Mouse (Mus musculus): ENCODE measurements at regions not wholly inside any gene's neighbourhood (a gene's known extent, or its start where the extent isn't known, plus 50 kb on each side); places are given as distances from the start of the nearest gene placed in this dataset.
A peak's percentile ranks its signal among the peaks of the same experiment; 100 is the strongest.

GRCm38 (mm10) chr1:151045334-151045733 is 52.1 kb upstream of the Hmcn1 start:
- no peak for ATAC-seq (replicated peaks; ENCODE audit: insufficient number of reproducible peaks, low FRiP score, low TSS enrichment, poor library complexity, severe bottlenecking)

- no peak for ATAC-seq (replicated peaks; ENCODE audit: insufficient number of reproducible peaks, low FRiP score, low TSS enrichment, poor library complexity, severe bottlenecking)
These were observed 53.4 kb upstream of the Hmcn1 start for GRCm38 (mm10) chr1:151046626-151047025.

DNA sequence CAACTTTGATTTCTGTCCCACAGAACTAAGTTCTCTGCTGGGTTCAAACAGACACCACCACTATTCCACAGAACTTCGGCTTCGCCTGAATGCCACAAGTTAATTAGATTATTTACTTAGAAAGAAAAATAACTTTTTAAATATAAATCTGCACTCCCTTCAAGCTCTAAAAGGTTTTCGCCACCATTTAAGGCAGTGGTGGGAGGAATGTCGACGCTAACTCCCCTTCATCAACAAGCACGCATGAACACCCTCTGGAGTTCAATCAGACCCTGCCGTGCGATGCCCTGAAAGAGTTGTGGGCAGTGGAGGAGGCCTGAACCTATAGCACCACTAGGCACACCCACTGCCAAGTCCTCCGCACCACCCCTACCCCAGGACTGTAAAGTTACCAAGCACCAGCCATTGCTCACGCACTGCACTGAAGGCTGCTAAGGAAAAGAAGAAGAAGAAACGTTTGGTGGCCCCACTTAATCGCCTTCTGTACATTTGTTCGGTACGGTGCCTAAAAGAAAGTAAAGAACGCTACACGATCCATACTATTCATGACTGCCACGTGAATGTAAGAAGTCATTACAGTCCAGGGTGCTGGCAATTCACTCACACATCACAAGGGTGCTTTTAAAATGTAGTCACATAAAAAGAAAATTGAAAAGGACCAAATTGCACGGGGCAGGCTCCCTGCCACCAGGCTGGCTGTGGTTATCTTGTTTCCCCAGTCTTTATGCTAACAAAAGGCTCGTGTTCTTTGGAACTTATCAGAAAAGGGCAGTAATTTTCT is 56.7 kb upstream of the Hmcn1 start:
- ATAC-seq (replicated peaks; ENCODE audit: insufficient number of reproducible peaks, low FRiP score, low TSS enrichment, poor library complexity, severe bottlenecking), result no peak

- no peak for ATAC-seq (replicated peaks; ENCODE audit: insufficient number of reproducible peaks, low FRiP score, low TSS enrichment, poor library complexity, severe bottlenecking)
These were observed 57.2 kb upstream of the Hmcn1 start for GRCm38 (mm10) chr1:151050507-151050816.

DNA sequence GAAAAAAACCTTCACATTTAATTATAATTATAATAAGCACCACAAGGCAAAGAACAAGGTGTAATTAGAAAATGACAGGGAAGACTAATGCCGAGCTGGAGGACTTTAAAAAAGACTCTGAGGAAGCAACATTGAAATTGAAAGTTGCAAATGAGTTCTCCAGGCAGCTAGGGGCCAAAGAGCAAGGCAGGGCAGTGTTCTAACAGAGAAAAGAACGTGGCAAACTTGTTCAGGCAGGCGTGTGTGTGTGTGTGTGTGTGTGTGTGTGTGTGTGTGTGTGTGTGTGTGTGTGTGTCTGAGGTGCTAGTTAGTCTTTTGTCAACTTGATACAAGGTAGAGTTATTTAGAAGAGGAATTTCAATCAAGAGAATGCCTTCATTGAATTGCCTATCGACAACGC is 60.0 kb upstream of the Hmcn1 start:
- ATAC-seq (replicated peaks; ENCODE audit: insufficient number of reproducible peaks, low FRiP score, low TSS enrichment, poor library complexity, severe bottlenecking), result no peak

GRCm38 (mm10) chr1:151055396-151055795 is 62.2 kb upstream of the Hmcn1 start:
- ATAC-seq (replicated peaks; ENCODE audit: insufficient number of reproducible peaks, low FRiP score, low TSS enrichment, poor library complexity, severe bottlenecking), result no peak

- no peak for ATAC-seq (replicated peaks; ENCODE audit: insufficient number of reproducible peaks, low FRiP score, low TSS enrichment, poor library complexity, severe bottlenecking)
These were observed 66.4 kb upstream of the Hmcn1 start for GRCm38 (mm10) chr1:151059546-151060136.

DNA sequence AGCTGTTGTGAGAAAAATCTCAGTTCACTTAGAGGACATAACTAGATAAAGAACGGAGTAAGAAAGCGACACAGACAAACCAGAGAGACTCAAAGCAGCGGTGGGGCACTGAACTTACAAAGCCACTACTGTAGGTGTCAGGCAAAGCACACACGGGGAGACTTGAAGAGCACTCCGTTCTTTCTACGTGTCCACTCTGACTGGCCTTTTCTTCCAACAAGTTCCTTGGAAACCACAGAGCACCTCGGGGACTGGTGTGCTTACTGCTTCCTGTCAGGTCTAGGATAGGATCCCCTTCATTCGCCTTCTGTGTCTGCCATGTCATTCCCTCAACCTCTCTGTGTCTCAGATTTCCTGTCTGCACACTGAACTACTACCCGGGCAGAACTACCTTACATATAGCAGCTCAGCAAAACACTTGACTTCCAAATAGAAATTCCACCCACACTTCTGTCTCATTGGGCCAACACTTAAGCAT is 71.9 kb upstream of the Hmcn1 start:
- no peak for ATAC-seq (replicated peaks; ENCODE audit: insufficient number of reproducible peaks, low FRiP score, low TSS enrichment, poor library complexity, severe bottlenecking)

- no peak for ATAC-seq (replicated peaks; ENCODE audit: insufficient number of reproducible peaks, low FRiP score, low TSS enrichment, poor library complexity, severe bottlenecking)
These were observed 73.3 kb upstream of the Hmcn1 start for GRCm38 (mm10) chr1:151066379-151067128.

DNA sequence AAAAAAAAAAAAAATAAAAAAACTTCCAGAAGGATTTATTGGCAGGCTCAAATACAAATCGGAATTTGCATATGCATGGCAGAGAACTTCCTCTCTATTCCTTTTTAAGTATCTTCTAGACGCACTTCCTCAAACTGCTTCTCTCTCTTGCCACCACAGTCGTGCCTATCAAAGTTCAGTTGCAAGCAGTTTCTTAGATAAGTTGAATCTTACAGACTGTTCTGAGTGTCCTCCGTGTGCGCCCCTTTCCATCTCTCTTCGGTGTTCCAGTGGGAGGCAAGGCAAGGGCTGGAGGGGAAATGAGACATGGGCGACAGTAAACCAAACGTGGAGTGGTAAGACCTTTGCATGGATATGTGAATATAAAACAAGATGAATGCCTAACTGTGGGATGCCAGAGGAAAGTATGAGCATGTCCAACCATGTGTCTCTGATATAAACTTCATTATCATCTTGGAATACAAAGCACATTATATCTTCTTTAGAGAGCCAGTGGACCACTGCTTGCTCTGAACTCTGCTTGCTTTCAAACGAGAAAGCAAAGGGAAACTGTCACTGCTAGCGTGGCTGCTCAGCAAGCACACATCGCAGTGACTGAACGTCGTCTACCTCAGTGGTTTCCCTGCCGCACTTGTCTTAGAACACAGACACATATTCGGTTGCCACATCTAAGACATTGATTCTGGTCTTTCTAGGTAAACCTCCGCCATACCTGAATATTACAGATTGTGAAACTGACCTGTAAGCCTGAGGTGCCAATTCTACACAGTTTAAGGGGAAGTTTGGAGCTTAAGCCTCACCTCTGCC is 81.5 kb upstream of the Hmcn1 start:
- ATAC-seq (replicated peaks; ENCODE audit: insufficient number of reproducible peaks, low FRiP score, low TSS enrichment, poor library complexity, severe bottlenecking), result peak; percentile 67; the same call in 1 of the 2 replicates

DNA sequence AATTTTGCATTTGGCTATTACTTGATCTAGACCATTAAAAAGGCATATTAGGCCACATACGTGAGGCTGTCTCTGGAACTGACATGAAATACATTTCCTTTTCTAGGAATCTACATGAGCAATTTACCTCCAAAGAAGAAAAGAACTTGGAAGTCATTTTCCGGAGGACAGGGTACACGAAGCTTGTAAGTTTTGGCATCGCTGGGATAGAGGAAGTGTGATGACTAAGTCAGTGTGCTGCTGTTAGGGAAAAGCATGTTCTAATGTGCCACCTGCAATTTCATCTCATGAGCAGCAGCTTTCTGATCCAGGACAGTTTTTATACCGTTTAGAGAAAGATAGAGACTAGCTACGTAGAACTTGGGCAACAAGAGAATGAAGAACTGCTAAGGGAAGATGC is 82.3 kb upstream of the Hmcn1 start:
- no peak for ATAC-seq (replicated peaks; ENCODE audit: insufficient number of reproducible peaks, low FRiP score, low TSS enrichment, poor library complexity, severe bottlenecking)

GRCm38 (mm10) chr1:151078909-151079522 is 85.8 kb upstream of the Hmcn1 start:
- ATAC-seq (replicated peaks; ENCODE audit: insufficient number of reproducible peaks, low FRiP score, low TSS enrichment, poor library complexity, severe bottlenecking), result peak; percentile 49; the same call in 1 of the 2 replicates

GRCm38 (mm10) chr1:151079614-151080360 is 86.6 kb upstream of the Hmcn1 start:
- ATAC-seq (replicated peaks; ENCODE audit: insufficient number of reproducible peaks, low FRiP score, low TSS enrichment, poor library complexity, severe bottlenecking), result no peak

DNA sequence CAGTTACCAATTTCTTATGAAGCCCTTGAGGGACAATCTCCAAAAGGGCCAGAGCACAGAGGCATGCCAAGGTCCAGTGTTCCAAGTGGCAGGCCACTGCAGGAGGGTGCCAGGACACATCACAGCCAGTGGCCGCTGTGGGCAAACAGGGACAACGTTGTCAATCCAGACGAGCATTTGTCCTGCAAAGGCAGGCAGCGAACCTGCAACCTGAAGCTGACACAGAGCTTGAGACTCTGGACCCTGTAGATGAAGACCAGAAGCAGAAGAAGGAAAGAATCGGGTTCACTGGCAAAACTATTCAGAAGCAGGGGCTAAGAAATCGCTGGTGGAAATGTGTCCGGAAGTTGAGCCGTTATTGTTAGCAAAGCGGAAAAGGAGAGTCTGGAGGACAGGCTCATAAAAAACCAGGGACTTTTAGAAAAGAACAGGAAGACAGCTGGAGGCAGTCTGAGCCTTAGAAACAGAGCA is 87.3 kb upstream of the Hmcn1 start:
- no peak for ATAC-seq (replicated peaks; ENCODE audit: insufficient number of reproducible peaks, low FRiP score, low TSS enrichment, poor library complexity, severe bottlenecking)

DNA sequence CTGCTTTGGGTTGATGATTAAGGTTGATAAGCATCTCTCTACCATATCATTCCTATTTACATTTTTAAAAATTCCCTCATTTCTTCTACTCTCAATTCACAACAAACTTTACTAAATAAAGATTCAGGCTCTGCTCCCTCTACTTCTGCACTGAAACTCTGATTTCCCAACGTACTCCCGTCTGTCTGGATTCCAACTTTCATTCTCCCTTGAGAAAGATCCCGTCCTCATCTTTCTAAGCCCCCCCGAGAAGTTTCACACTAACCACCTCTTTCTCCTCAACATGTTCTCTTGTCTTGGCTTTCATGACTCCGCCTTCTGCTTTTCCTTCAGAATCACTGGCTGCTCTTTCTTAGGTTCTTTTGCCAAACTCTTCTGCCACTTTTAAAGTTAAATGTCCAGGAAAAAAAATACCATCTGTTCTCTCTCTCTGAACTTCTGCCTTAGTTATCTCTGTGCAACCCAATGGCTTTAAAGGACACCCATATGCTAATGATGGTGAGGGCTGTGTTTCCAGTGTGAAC is 89.3 kb upstream of the Hmcn1 start:
- no peak for ATAC-seq (replicated peaks; ENCODE audit: insufficient number of reproducible peaks, low FRiP score, low TSS enrichment, poor library complexity, severe bottlenecking)

GRCm38 (mm10) chr1:151083806-151084205 is 90.6 kb upstream of the Hmcn1 start:
- no peak for ATAC-seq (replicated peaks; ENCODE audit: insufficient number of reproducible peaks, low FRiP score, low TSS enrichment, poor library complexity, severe bottlenecking)

- no peak for ATAC-seq (replicated peaks; ENCODE audit: insufficient number of reproducible peaks, low FRiP score, low TSS enrichment, poor library complexity, severe bottlenecking)
These were observed 93.0 kb upstream of the Hmcn1 start for GRCm38 (mm10) chr1:151086111-151086859.
